Mouse (Mus musculus) naive thymus-derived CD4-positive, alpha-beta T cell, adult 2 months (primary cell): ENCODE results near the gene Syt1.

Source experiments
- DNase-seq: peaks from one replicate; pipeline ENCODE4 v3.0.0-alpha.2; 2011; ENCODE audit warnings: low read depth

Syt1 gene

GRCm38 (mm10) chr10:108652066-108652465, 358.7 kb downstream of the Syt1 start:
- no peak for DNase-seq

GRCm38 (mm10) chr10:108649174-108649573, 361.6 kb downstream of the Syt1 start:
- DNase-seq, result no peak

GRCm38 (mm10) chr10:108643915-108644314, 366.9 kb downstream of the Syt1 start:
- DNase-seq, result no peak

- no peak for DNase-seq
These were observed 372.7 kb downstream of the Syt1 start for GRCm38 (mm10) chr10:108638095-108638494.

GRCm38 (mm10) chr10:108636086-108636485, 374.7 kb downstream of the Syt1 start:
- no peak for DNase-seq

GRCm38 (mm10) chr10:108635616-108636015, 375.2 kb downstream of the Syt1 start:
- DNase-seq, result no peak

- no peak for DNase-seq
These were observed 379.9 kb downstream of the Syt1 start for GRCm38 (mm10) chr10:108630841-108631240.

- DNase-seq, result no peak
These were observed 384.4 kb downstream of the Syt1 start for GRCm38 (mm10) chr10:108626404-108626803.

- no peak for DNase-seq
These were observed 387.8 kb downstream of the Syt1 start for GRCm38 (mm10) chr10:108623002-108623401.

GRCm38 (mm10) chr10:108619861-108620260, 390.9 kb downstream of the Syt1 start:
- no peak for DNase-seq

GRCm38 (mm10) chr10:108619217-108619616, 391.6 kb downstream of the Syt1 start:
- DNase-seq, result no peak

GRCm38 (mm10) chr10:108610057-108610644, 400.6 kb downstream of the Syt1 start:
- DNase-seq, result no peak

GRCm38 (mm10) chr10:108601672-108602412, 408.9 kb downstream of the Syt1 start:
- DNase-seq, result no peak

GRCm38 (mm10) chr10:108600693-108601092, 410.1 kb downstream of the Syt1 start:
- no peak for DNase-seq

- DNase-seq, result no peak
These were observed 413.4 kb downstream of the Syt1 start for GRCm38 (mm10) chr10:108597385-108597784.

GRCm38 (mm10) chr10:108596162-108596927, 414.4 kb downstream of the Syt1 start:
- DNase-seq, result no peak

- no peak for DNase-seq
These were observed 421.4 kb downstream of the Syt1 start for GRCm38 (mm10) chr10:108589355-108589754.

GRCm38 (mm10) chr10:108588924-108589323, 421.9 kb downstream of the Syt1 start:
- no peak for DNase-seq

- DNase-seq, result no peak
These were observed 427.1 kb downstream of the Syt1 start for GRCm38 (mm10) chr10:108583694-108584093.

- DNase-seq, result no peak
These were observed 428.4 kb downstream of the Syt1 start for GRCm38 (mm10) chr10:108582397-108582730.

- no peak for DNase-seq
These were observed 429.0 kb downstream of the Syt1 start for GRCm38 (mm10) chr10:108581555-108582396.

- DNase-seq, result no peak
These were observed 429.9 kb downstream of the Syt1 start for GRCm38 (mm10) chr10:108580786-108581420.
